Mouse (Mus musculus) liver, postnatal 0 days (tissue): ENCODE measurements at regions not wholly inside any gene's neighbourhood (a gene's known extent, or its start where the extent isn't known, plus 50 kb on each side); places are given as distances from the start of the nearest gene placed in this dataset.

Source experiments
- ATAC-seq: fragments of 200-750 bp; cut with Nextera tagmentation; 2 replicates; pipeline ENCODE4 v1.8.0; 2017; ENCODE audit warnings: mild to moderate bottlenecking, moderate library complexity
- DNase-seq: peaks from one replicate; pipeline ENCODE4 v3.0.0-alpha.2; 2016
- H3K27ac ChIP-seq: fragments of 300-500 bp; sonication (generic); 2 replicates; pipeline ENCODE4 v1.5.1; 2014; ENCODE audit warnings: antibody characterized with exemption, moderate library complexity, mild to moderate bottlenecking, low read depth
- H3K27me3 ChIP-seq: fragments of 300-500 bp; sonication (generic); 2 replicates; pipeline ENCODE4 v1.6.1; 2014; ENCODE audit warnings: low read length, control low read depth, mixed read lengths; ENCODE audit not compliant: insufficient read depth
- H3K36me3 ChIP-seq: fragments of 300-500 bp; sonication (generic); replicated peaks from 2 replicates; pipeline ENCODE4 v1.6.1; 2014; ENCODE audit warnings: mild to moderate bottlenecking, control low read depth, low read length, moderate library complexity, mixed read lengths; ENCODE audit not compliant: insufficient read depth
- H3K4me1 ChIP-seq: fragments of 300-500 bp; sonication (generic); 2 replicates; pipeline ENCODE4 v1.6.1; 2014; ENCODE audit warnings: antibody characterized with exemption, mild to moderate bottlenecking, control low read depth; ENCODE audit not compliant: insufficient read depth
- H3K4me2 ChIP-seq: fragments of 300-500 bp; sonication (generic); 2 replicates; pipeline ENCODE4 v1.6.1; 2014; ENCODE audit warnings: low read depth, mild to moderate bottlenecking, low read length, moderate library complexity, mixed read lengths
- H3K4me3 ChIP-seq: fragments of 300-500 bp; sonication (generic); 2 replicates; pipeline ENCODE4 v1.5.1; 2014; ENCODE audit warnings: low read depth, low read length
- H3K9ac ChIP-seq: fragments of 300-500 bp; sonication (generic); replicated peaks from 2 replicates; pipeline ENCODE4 v1.6.1; 2014; ENCODE audit warnings: mild to moderate bottlenecking, moderate library complexity
- H3K9me3 ChIP-seq: fragments of 300-500 bp; sonication (generic); 2 replicates; pipeline ENCODE4 v1.6.1; 2016; ENCODE audit warnings: mild to moderate bottlenecking, control low read depth, low read length, mixed read lengths
- CTCF ChIP-seq: sonication (generic); IDR thresholded peaks from 2 replicates; pipeline ENCODE4 v1.5.1; 2016; ENCODE audit warnings: antibody characterized with exemption, low read depth
- EP300 ChIP-seq: IDR thresholded peaks from 2 replicates; pipeline ENCODE4 v1.6.1; 2016; ENCODE audit warnings: antibody characterized with exemption, low read depth, mild to moderate bottlenecking
- WGBS: fragments of 180-500 bp; shearing (Covaris S2); extraction: QIAGEN DNeasy Blood & Tissue Kit; methylation state at CpG from one replicate; pipeline ENCODE4 v1.1.7; 2014; ENCODE audit not compliant: insufficient replicate concordance; 5-methylcytosine and 5-hydroxymethylcytosine counted together

DNA sequence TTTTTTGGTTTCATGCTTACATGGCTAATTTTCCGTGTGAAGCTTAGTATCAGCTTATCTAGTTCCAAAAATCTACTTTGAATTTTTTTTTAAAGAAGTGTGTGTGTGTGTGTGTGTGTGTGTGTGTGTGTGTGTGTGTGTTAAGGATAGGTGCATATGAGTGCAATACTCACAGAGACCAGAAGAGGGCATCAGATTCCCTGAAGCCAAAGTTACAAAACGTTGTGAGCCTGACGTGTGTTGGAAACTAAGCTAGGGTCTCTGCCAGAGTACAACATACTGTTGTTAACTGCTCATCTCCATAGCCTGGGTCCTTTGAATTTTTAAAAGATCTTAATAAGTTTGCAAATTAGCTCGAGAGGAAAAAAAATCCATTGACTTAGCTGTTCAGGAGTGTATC lies 133.5 kb upstream of the Pitx1 start:
- ATAC-seq = no peak
- Histone ChIP-seq H3K27ac (no peak overlapping the region), H3K4me3 (no peak overlapping the region), H3K27me3 (peaks cover 11% of the 10 kb centered on the region), H3K36me3 (no peaks in the 10 kb centered on the region), H3K9me3 (no peaks in the 10 kb centered on the region), H3K4me1 (no peaks in the 10 kb centered on the region), H3K9ac (no peak overlapping the region), H3K4me2 (no peak overlapping the region)
- no peak for DNase-seq
- 82% methylated on average over 4 of the region's 4 CpGs for WGBS
- no peak for TF ChIP-seq EP300
- TF ChIP-seq CTCF = peak; percentile 24

DNA sequence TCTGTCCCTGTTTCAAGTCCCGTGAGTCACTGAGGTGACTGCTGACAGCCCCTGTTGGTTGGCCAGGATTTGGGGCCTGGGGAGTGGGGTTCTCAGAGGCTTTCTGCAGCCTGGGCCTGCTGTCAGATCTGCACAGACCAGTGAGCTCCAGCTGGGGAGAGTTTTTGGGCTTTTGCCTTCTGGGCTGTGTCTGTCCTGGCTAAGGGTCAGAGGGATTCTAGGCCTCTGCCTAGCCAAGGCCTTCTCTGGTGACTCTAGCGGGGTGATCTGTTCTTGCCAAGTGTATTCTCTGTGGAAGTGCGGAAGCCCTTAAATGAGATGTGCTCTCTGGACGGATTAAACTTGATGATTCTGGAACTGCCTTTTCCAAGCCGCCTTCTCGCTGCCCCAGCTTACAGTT lies 131.2 kb upstream of the Pitx1 start:
- Histone ChIP-seq H3K9ac (no peak overlapping the region), H3K27ac (no peak overlapping the region), H3K36me3 (no peaks in the 10 kb centered on the region), H3K27me3 (peaks cover 25% of the 10 kb centered on the region), H3K4me3 (no peak overlapping the region), H3K4me2 (no peak overlapping the region), H3K9me3 (no peaks in the 10 kb centered on the region), H3K4me1 (no peaks in the 10 kb centered on the region)
- ATAC-seq (no peak), DNase-seq (no peak)
- TF ChIP-seq CTCF = no peak
- TF ChIP-seq EP300 = no peak
- 78% methylated on average over 6 of the region's 6 CpGs for WGBS

DNA sequence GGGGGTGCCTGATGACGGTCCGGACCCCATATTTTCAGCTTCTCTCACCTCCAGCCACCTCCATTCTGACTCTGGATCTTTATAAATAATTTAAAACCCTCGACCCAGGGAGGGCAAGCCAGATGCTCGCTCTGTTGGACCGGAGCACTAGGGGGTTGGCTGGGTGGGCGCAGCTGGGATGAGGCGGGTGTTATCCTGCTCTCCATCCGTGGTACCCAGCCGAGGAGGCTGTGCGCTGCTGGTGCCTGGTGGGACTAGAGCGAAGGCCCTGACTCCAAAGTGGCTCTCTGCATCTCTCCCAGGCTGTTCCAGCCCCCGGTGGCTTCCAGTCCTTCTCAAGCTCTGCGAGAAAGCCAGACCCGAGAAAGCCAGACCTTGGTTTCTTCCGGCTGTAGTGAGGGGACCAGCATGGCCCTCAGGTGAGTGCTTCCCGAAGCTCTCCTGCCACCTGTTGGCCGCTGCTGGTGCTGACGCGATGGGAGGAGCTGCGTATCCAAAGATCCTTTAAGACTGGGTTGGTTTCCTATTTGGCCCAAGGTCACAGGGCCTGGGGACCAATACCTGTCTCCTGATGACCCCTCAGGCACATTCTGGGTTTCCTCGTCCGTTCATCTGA lies 127.1 kb upstream of the Pitx1 start:
- WGBS = 10% methylated on average over 22 of the region's 22 CpGs
- no peak for ATAC-seq
- Histone ChIP-seq H3K27me3 (peaks cover 37% of the 10 kb centered on the region), H3K9me3 (no peaks in the 10 kb centered on the region), H3K4me3 (no peak overlapping the region), H3K4me2 (no peak overlapping the region), H3K9ac (no peak overlapping the region), H3K4me1 (no peaks in the 10 kb centered on the region), H3K27ac (no peak overlapping the region), H3K36me3 (no peaks in the 10 kb centered on the region)
- TF ChIP-seq EP300 (no peak), CTCF (peak; percentile 84)
- DNase-seq = peak; percentile 78

DNA sequence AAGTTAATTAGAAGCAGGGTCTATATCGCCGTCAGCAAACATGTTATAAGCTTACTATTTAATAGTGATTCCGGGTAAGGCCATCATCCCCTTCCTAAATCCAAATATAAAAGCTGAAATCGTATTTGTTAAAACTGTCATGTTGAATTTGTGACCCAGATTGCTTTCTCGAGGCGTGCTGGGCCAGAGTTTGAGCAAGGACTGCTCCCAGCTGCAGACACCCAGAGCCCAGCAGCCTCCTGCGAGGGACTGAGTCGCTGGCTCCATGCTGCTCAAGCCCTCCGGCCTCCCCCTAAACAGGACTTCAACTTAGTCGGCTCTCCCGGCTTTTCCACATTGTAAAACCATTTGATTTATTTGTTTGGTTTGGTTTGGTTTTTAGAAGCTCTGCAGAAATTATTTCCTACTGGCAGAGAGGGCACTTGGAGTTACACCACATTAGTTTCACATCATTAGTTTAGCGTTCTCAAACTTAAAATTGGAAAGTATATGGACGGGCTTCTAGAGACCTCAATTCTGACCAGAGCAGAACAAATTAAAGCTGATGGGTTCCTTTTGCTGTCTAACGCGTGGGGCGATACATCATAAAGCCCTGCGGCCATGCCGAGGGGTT lies 126.4 kb upstream of the Pitx1 start:
- no peaks in the 10 kb centered on the region for H3K36me3 ChIP-seq
- H3K4me3 ChIP-seq = no peak overlapping the region
- no peak for ATAC-seq
- DNase-seq = no peak
- H3K4me1 ChIP-seq = no peaks in the 10 kb centered on the region
- H3K4me2 ChIP-seq = no peak overlapping the region
- H3K9me3 ChIP-seq = no peaks in the 10 kb centered on the region
- no peak overlapping the region for H3K27ac ChIP-seq
- WGBS = 36% methylated on average over 18 of the region's 18 CpGs
- H3K27me3 ChIP-seq = peaks cover 36% of the 10 kb centered on the region
- no peak for TF ChIP-seq CTCF
- no peak for TF ChIP-seq EP300
- H3K9ac ChIP-seq = no peak overlapping the region

DNA sequence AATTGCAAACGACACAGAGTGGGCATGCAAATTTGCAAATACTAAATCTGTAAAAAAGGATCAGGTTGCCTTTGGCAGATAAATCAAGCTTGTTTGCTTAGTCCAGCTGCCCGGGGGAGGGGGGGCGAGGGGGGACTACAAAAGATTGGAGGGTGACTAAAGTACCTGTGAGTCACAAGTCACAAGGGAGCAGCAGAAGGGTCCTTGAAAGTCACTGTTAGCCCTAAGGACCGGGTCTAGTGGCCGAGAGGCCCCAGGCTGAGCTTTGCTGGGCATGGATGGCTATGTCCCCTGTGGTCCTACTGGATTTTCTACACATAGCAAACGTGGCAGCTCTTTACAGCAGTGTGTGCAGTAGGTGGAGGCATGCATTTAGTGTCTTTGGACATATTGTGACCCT lies 118.4 kb upstream of the Pitx1 start:
- Histone ChIP-seq H3K9ac (no peak overlapping the region), H3K27ac (no peak overlapping the region), H3K27me3 (0 out of 2 replicates have a peak, but pooled peaks cover 2% of the 10 kb centered on the region), H3K4me2 (no peak overlapping the region), H3K4me1 (peaks cover 8% of the 10 kb centered on the region; the same call in 1 of the 2 replicates), H3K36me3 (no peaks in the 10 kb centered on the region), H3K9me3 (no peaks in the 10 kb centered on the region), H3K4me3 (no peak overlapping the region)
- no peak for TF ChIP-seq CTCF
- TF ChIP-seq EP300 = no peak
- 52% methylated on average over 6 of the region's 6 CpGs for WGBS
- ATAC-seq (no peak), DNase-seq (no peak)

DNA sequence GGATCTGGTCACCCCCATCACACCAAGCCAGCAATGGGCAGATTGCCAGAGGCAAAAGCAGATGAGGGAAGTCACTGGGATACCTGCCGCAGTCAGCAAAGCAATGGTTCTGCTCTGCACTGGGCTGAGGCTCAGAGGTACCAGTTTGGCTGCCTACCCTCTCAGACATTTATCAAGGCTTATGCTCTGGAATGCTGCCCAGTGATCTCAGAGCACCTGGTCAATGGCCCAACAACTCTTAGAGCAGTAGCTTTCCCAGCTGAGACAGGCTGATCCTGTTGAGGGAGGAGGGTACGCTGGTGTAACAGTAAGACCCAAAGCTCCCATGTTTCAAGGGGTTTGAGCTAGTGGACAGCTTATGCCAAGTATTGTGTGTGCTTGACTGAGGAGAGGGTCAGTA lies 117.4 kb upstream of the Pitx1 start:
- Histone ChIP-seq H3K27ac (no peak overlapping the region), H3K4me2 (no peak overlapping the region), H3K27me3 (0 out of 2 replicates have a peak, but pooled peaks cover 2% of the 10 kb centered on the region), H3K36me3 (no peaks in the 10 kb centered on the region), H3K9ac (no peak overlapping the region), H3K4me1 (peaks cover 8% of the 10 kb centered on the region; the same call in 1 of the 2 replicates), H3K4me3 (no peak overlapping the region), H3K9me3 (no peaks in the 10 kb centered on the region)
- TF ChIP-seq CTCF (no peak), EP300 (no peak)
- ATAC-seq (no peak), DNase-seq (no peak)
- 81% methylated on average over 2 of the region's 2 CpGs for whole genome bisulfite sequencing
